Mouse (Mus musculus) ES-Bruce4 (cell line): ENCODE results near the gene Cdc7. TPM values are rescaled to one million over a fixed set of nuclear protein-coding genes. Genes with fewer than 3 reads are reported as not detected.
"Not testable (repeated sequence)": the region's sequence is repeated elsewhere in the genome, so short reads cannot be mapped to it uniquely, and the experiment has no call there.

Experiments used
- H3K27ac ChIP-seq: 2 replicates; pipeline ENCODE4 v1.5.1; 2012; ENCODE audit warnings: low read length, inconsistent platforms; ENCODE audit not compliant: insufficient read depth
- H3K27me3 ChIP-seq: 2 replicates; pipeline ENCODE4 v1.6.1; 2012; ENCODE audit warnings: mild to moderate bottlenecking, low read length, inconsistent platforms; ENCODE audit not compliant: control insufficient read depth, poor library complexity, insufficient read depth, severe bottlenecking
- H3K36me3 ChIP-seq: 2 replicates; pipeline ENCODE4 v1.6.1; 2012; ENCODE audit warnings: inconsistent platforms, mild to moderate bottlenecking, low read length, moderate library complexity; ENCODE audit not compliant: control insufficient read depth, poor library complexity, insufficient read depth, severe bottlenecking
- H3K4me1 ChIP-seq: one replicate; pipeline ENCODE4 v1.8.1; 2011; ENCODE audit warnings: low read length; ENCODE audit not compliant: control insufficient read depth, insufficient read depth
- H3K4me3 ChIP-seq: 2 replicates; pipeline ENCODE4 v1.5.1; 2011; ENCODE audit warnings: low read depth, mild to moderate bottlenecking, low read length
- H3K9ac ChIP-seq: 2 replicates; pipeline ENCODE4 v1.6.1; 2012; ENCODE audit warnings: low read depth, mild to moderate bottlenecking, inconsistent platforms; ENCODE audit not compliant: poor library complexity, severe bottlenecking
- H3K9me3 ChIP-seq: replicated peaks from 2 replicates; pipeline ENCODE4 v1.6.1; 2012; ENCODE audit warnings: mild to moderate bottlenecking, low read length, inconsistent platforms; ENCODE audit not compliant: control insufficient read depth, poor library complexity, insufficient read depth, severe bottlenecking
- CTCF ChIP-seq: IDR thresholded peaks from one replicate; pipeline ENCODE4 v1.8.1; 2011; ENCODE audit warnings: low read depth, low read length
- EP300 ChIP-seq: IDR thresholded peaks from 2 replicates; pipeline ENCODE4 v1.6.1; 2011; ENCODE audit warnings: low read depth, low read length; ENCODE audit not compliant: insufficient read depth
- POLR2A ChIP-seq: IDR thresholded peaks from one replicate; pipeline ENCODE4 v1.8.1; 2011; ENCODE audit warnings: low read length; ENCODE audit not compliant: insufficient read depth
- polyA plus RNA-seq: library from polyadenylated mRNA; stranded (reverse); fragments of >200 nt; gene quantifications from 2 replicates; pipeline ENCODE4 v1.2.4, GENCODE M21; 2011; ENCODE audit warnings: low read depth; ENCODE audit not compliant: missing spikeins, insufficient read depth, insufficient read length

Gene Cdc7
- polyA plus RNA-seq, 1 experiment = 49.9 TPM

GRCm38 (mm10) chr5:106966443-106966842 lies 2.3 kb downstream of the Cdc7 start:
- no peak overlapping the region for H3K9ac ChIP-seq
- H3K9me3 ChIP-seq = no peaks in the 10 kb centered on the region
- TF ChIP-seq POLR2A (no peak), CTCF (no peak), EP300 (no peak)
- H3K27me3 ChIP-seq = no peaks in the 10 kb centered on the region
- H3K4me3 ChIP-seq = no peak overlapping the region
- no peak overlapping the region for H3K27ac ChIP-seq
- peaks cover 25% of the 10 kb centered on the region for H3K36me3 ChIP-seq
- H3K4me1 ChIP-seq = peaks cover 1% of the 10 kb centered on the region

GRCm38 (mm10) chr5:106967578-106967977 lies 3.5 kb downstream of the Cdc7 start:
- no peak overlapping the region for H3K4me3 ChIP-seq
- H3K9ac ChIP-seq = no peak overlapping the region
- H3K27ac ChIP-seq = no peak overlapping the region
- no peaks in the 10 kb centered on the region for H3K9me3 ChIP-seq
- TF ChIP-seq CTCF (no peak), POLR2A (no peak), EP300 (no peak)
- no peaks in the 10 kb centered on the region for H3K27me3 ChIP-seq
- H3K36me3 ChIP-seq = peaks cover 31% of the 10 kb centered on the region
- peaks cover 1% of the 10 kb centered on the region for H3K4me1 ChIP-seq

GRCm38 (mm10) chr5:106973883-106974282 lies 9.8 kb downstream of the Cdc7 start:
- no peak overlapping the region for H3K9ac ChIP-seq
- H3K27ac ChIP-seq = no peak overlapping the region
- TF ChIP-seq EP300 (no peak), CTCF (no peak), POLR2A (no peak)
- H3K4me3 ChIP-seq = no peak overlapping the region
- peaks cover 55% of the 10 kb centered on the region for H3K36me3 ChIP-seq
- H3K27me3 ChIP-seq = no peaks in the 10 kb centered on the region
- H3K9me3 ChIP-seq = no peaks in the 10 kb centered on the region
- no peaks in the 10 kb centered on the region for H3K4me1 ChIP-seq

GRCm38 (mm10) chr5:106979156-106979555 lies 15.0 kb downstream of the Cdc7 start:
- Histone ChIP-seq H3K9me3 (no peaks in the 10 kb centered on the region), H3K27me3 (no peaks in the 10 kb centered on the region), H3K4me3 (no peak overlapping the region), H3K9ac (no peak overlapping the region), H3K36me3 (peaks cover 53% of the 10 kb centered on the region), H3K27ac (no peak overlapping the region), H3K4me1 (no peaks in the 10 kb centered on the region)
- TF ChIP-seq POLR2A = no peak
- TF ChIP-seq CTCF = no peak
- no peak for TF ChIP-seq EP300

- no peak overlapping the region for H3K4me3 ChIP-seq
- TF ChIP-seq EP300 (no peak), CTCF (no peak), POLR2A (no peak)
- no peaks in the 10 kb centered on the region for H3K27me3 ChIP-seq
- H3K9me3 ChIP-seq = no peaks in the 10 kb centered on the region
- H3K4me1 ChIP-seq = no peaks in the 10 kb centered on the region
- no peak overlapping the region for H3K27ac ChIP-seq
- H3K9ac ChIP-seq = no peak overlapping the region
- peaks cover 30% of the 10 kb centered on the region for H3K36me3 ChIP-seq
Measured at GRCm38 (mm10) chr5:106982298-106982952, 18.3 kb downstream of the Cdc7 start.

- not testable (repeated sequence) for H3K27ac ChIP-seq, H3K4me1 ChIP-seq, H3K9ac ChIP-seq, H3K27me3 ChIP-seq, H3K4me3 ChIP-seq, H3K9me3 ChIP-seq
- peaks cover 21% of the 10 kb centered on the region for H3K36me3 ChIP-seq
Measured at GRCm38 (mm10) chr5:106984934-106985333, 20.8 kb downstream of the Cdc7 start.
